Mouse (Mus musculus): ENCODE measurements around the gene Gm2075. TPM values are rescaled to one million over a fixed set of nuclear protein-coding genes. Genes with fewer than 3 reads are reported as not detected.
"Not testable (repeated sequence)": the region's sequence is repeated elsewhere in the genome, so short reads cannot be mapped to it uniquely, and the experiment has no call there.

Gm2075 gene
- not detected in 2 replicates for polyA plus RNA-seq (2014; fragmentation: Nextera tagmentation; extraction: Ambion mirVana)

DNA sequence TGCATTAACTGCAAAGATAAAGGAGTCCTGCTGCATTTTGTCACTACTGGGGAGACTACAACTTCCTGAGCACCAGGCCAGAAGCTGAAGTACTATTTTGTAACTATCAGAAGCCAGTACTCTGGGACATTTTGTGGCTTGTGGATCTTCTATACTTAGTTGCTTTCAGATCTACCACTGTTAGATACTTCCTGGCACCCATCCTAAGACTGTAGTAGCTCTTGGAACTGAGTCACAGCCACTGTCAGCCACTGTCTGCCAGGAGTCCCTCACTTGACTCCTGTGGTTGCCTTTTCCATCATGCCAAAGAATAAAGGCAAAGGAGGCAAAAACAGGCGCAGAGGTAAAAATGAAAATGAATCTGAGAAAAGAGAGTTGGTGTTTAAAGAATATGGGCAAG lies at the start of gene Gm2075:
Gene Gm2075 (plus strand): TSS at position 301 of the 400 bp plus-strand sequence.
- no CpG with 5 or more reads among the region's 1 CpGs for WGBS (ENCODE audit: insufficient replicate concordance)
- not testable (repeated sequence) for H3K4me3 ChIP-seq (ENCODE audit: low read depth, low read length); H3K9me3 ChIP-seq (replicated peaks; ENCODE audit: control insufficient read depth, low read length); H3K27me3 ChIP-seq (ENCODE audit: control insufficient read depth, insufficient read depth, low read length); H3K36me3 ChIP-seq (ENCODE audit: control insufficient read depth, insufficient read depth, low read length); H3K4me1 ChIP-seq (ENCODE audit: control insufficient read depth, insufficient read depth, low read length); ATAC-seq (replicated peaks; ENCODE audit: insufficient number of reproducible peaks, low FRiP score, low TSS enrichment); H3K9ac ChIP-seq (ENCODE audit: low read depth, low read length); H3K27ac ChIP-seq (ENCODE audit: low read depth, low read length); H3K4me2 ChIP-seq

DNA sequence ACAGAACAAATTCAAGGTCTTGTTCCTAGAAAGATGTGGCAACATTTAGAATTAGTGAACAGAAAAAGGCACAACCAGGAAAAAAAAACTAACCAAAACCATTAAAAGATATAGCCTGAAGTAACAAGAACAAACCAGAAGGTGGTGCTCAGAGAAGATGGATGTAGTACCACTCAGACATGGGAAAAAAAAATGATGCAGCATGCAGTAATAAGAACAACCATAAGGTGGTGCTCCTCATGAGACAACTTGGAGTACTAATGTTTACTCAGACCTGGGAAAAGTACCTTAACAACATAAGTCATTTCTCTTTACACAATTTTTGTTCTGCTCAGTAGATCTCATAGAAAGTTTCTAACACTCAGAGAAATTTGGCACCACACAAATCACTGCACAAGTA lies 27.6 kb upstream of the Gm2075 start:
- not testable (repeated sequence) for H3K27ac ChIP-seq (ENCODE audit: low read depth, low read length); H3K4me2 ChIP-seq; H3K4me3 ChIP-seq (ENCODE audit: low read depth, low read length); H3K4me1 ChIP-seq (ENCODE audit: control insufficient read depth, insufficient read depth, low read length); H3K9me3 ChIP-seq (replicated peaks; ENCODE audit: control insufficient read depth, low read length); H3K36me3 ChIP-seq (ENCODE audit: control insufficient read depth, insufficient read depth, low read length); ATAC-seq (replicated peaks; ENCODE audit: insufficient number of reproducible peaks, low FRiP score, low TSS enrichment); H3K27me3 ChIP-seq (ENCODE audit: control insufficient read depth, insufficient read depth, low read length); H3K9ac ChIP-seq (ENCODE audit: low read depth, low read length)

DNA sequence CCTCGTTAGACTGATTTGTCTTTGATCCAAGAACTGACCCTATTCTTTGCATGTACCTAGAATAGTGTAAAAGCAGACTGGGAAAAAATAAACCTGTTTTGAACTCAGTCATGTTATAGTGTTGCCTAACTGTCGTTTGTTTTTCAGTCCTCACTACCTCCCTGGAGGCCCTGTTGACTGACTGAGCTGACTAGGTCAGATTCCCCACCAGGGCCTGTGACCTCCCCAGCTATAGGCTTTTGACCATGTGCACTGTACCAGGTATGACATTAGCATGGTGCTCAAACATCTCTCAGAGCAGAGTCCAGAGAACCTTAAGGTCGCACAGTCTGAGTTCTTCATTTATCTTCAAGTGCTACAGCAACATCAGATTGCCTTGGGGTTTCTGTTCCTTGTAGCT lies 7.5 kb upstream of the Gm2075 start:
- H3K9ac ChIP-seq (ENCODE audit: low read depth, low read length); H3K4me1 ChIP-seq (ENCODE audit: control insufficient read depth, insufficient read depth, low read length); H3K27me3 ChIP-seq (ENCODE audit: control insufficient read depth, insufficient read depth, low read length); H3K27ac ChIP-seq (ENCODE audit: low read depth, low read length); H3K4me2 ChIP-seq; H3K36me3 ChIP-seq (ENCODE audit: control insufficient read depth, insufficient read depth, low read length); H3K4me3 ChIP-seq (ENCODE audit: low read depth, low read length); ATAC-seq (replicated peaks; ENCODE audit: insufficient number of reproducible peaks, low FRiP score, low TSS enrichment); H3K9me3 ChIP-seq (replicated peaks; ENCODE audit: control insufficient read depth, low read length): not testable (repeated sequence)
- WGBS (ENCODE audit: insufficient replicate concordance): 55% methylated on average over 3 of the region's 3 CpGs

DNA sequence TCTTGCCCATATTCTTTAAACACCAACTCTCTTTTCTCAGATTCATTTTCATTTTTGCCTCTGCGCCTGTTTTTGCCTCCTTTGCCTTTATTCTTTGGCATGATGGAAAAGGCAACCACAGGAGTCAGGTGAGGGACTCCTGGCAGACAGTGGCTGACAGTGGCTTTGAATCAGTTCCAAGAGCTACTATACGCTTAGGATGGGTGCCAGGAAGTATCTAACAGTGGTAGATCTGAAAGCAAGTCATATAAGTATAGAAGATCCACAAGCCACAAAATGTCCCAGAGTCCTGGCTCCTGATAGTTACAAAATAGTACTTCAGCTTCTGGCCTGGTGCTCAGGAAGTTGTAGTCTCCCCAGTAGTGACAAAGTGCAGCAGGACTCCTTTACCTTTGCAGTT lies 7.0 kb downstream of the Gm2075 start, which contains the start of gene Gm6803:
Gene Gm6803 (minus strand): TSS at position 101 of the 400 bp plus-strand sequence.
- H3K27me3 ChIP-seq (ENCODE audit: control insufficient read depth, insufficient read depth, low read length); H3K4me3 ChIP-seq (ENCODE audit: low read depth, low read length); H3K9me3 ChIP-seq (replicated peaks; ENCODE audit: control insufficient read depth, low read length); H3K4me2 ChIP-seq; ATAC-seq (replicated peaks; ENCODE audit: insufficient number of reproducible peaks, low FRiP score, low TSS enrichment); H3K36me3 ChIP-seq (ENCODE audit: control insufficient read depth, insufficient read depth, low read length); H3K27ac ChIP-seq (ENCODE audit: low read depth, low read length); H3K9ac ChIP-seq (ENCODE audit: low read depth, low read length); H3K4me1 ChIP-seq (ENCODE audit: control insufficient read depth, insufficient read depth, low read length): not testable (repeated sequence)
- 73% methylated on average over 2 of the region's 2 CpGs for WGBS (ENCODE audit: insufficient replicate concordance)

DNA sequence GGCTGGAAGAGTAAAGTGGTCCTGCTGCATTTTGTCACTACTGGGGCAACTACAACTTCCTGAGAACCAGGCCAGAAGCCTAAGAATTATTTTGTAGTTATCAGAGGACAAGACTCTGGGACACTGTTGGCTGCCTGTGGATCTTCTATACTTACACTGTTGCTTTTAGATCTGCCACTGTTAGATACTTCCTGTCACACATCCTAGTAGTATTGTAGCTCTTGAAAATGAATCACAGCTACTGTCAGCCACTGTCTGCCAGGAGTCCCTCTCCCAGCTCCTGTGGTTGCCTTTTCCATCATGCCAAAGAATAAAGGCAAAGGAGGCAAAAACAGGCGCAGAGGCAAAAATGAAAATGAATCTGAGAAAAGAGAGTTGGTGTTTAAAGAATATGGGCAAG lies 15.1 kb downstream of the Gm2075 start, which contains the start of gene Gm2056:
Gene Gm2056 (plus strand): TSS at position 301 of the 400 bp plus-strand sequence.
- whole genome bisulfite sequencing (ENCODE audit: insufficient replicate concordance): 67% methylated on average over 1 of the region's 1 CpGs
- not testable (repeated sequence) for ATAC-seq (replicated peaks; ENCODE audit: insufficient number of reproducible peaks, low FRiP score, low TSS enrichment); H3K27me3 ChIP-seq (ENCODE audit: control insufficient read depth, insufficient read depth, low read length); H3K9ac ChIP-seq (ENCODE audit: low read depth, low read length); H3K36me3 ChIP-seq (ENCODE audit: control insufficient read depth, insufficient read depth, low read length); H3K27ac ChIP-seq (ENCODE audit: low read depth, low read length); H3K4me2 ChIP-seq; H3K4me1 ChIP-seq (ENCODE audit: control insufficient read depth, insufficient read depth, low read length); H3K4me3 ChIP-seq (ENCODE audit: low read depth, low read length); H3K9me3 ChIP-seq (replicated peaks; ENCODE audit: control insufficient read depth, low read length)

DNA sequence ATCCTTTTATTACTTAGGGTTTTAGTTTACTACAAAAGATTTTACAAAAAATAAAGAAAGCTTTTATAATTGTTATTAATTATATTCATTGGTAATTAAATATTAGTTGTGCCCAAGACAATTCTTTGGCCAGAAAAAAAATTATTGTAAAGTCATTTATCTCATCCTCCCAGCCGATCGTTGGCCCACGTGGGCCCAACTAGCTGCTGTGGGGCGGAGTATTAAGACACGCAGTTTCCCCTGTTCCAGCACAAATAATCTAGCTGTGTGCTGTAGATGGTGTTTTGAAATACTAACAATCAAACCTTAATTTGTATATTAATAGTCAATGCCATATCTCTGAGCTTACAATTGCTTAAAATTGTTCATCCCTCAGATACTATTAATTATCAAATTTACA lies 20.6 kb downstream of the Gm2075 start:
- H3K4me2 ChIP-seq; H3K4me3 ChIP-seq (ENCODE audit: low read depth, low read length); H3K4me1 ChIP-seq (ENCODE audit: control insufficient read depth, insufficient read depth, low read length); H3K9ac ChIP-seq (ENCODE audit: low read depth, low read length); H3K36me3 ChIP-seq (ENCODE audit: control insufficient read depth, insufficient read depth, low read length); H3K27ac ChIP-seq (ENCODE audit: low read depth, low read length); ATAC-seq (replicated peaks; ENCODE audit: insufficient number of reproducible peaks, low FRiP score, low TSS enrichment); H3K27me3 ChIP-seq (ENCODE audit: control insufficient read depth, insufficient read depth, low read length); H3K9me3 ChIP-seq (replicated peaks; ENCODE audit: control insufficient read depth, low read length): not testable (repeated sequence)
- 90% methylated on average over 5 of the region's 5 CpGs for WGBS (ENCODE audit: insufficient replicate concordance)

DNA sequence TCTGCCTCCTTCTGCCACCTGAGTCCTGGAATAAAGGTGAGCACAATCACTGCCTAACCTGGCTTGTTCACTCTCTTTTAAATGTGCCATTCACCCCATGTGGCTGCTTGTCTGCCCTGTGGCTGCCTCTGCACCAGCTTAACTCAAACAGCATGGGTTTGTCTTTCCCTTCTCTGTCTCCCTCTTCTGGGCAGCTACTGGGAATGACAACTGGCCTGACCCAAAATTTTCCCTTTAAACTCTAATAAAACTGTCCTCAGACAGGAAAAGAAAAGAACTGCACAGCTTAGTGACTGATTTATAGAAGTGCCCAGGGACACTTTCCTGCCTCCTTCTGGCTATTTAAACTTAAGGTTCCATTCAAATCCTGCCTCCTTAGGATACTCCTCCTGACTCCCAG lies 27.4 kb downstream of the Gm2075 start:
- not testable (repeated sequence) for H3K4me1 ChIP-seq (ENCODE audit: control insufficient read depth, insufficient read depth, low read length); H3K36me3 ChIP-seq (ENCODE audit: control insufficient read depth, insufficient read depth, low read length); H3K4me3 ChIP-seq (ENCODE audit: low read depth, low read length); H3K9ac ChIP-seq (ENCODE audit: low read depth, low read length); H3K9me3 ChIP-seq (replicated peaks; ENCODE audit: control insufficient read depth, low read length); H3K27me3 ChIP-seq (ENCODE audit: control insufficient read depth, insufficient read depth, low read length); H3K27ac ChIP-seq (ENCODE audit: low read depth, low read length); ATAC-seq (replicated peaks; ENCODE audit: insufficient number of reproducible peaks, low FRiP score, low TSS enrichment); H3K4me2 ChIP-seq

DNA sequence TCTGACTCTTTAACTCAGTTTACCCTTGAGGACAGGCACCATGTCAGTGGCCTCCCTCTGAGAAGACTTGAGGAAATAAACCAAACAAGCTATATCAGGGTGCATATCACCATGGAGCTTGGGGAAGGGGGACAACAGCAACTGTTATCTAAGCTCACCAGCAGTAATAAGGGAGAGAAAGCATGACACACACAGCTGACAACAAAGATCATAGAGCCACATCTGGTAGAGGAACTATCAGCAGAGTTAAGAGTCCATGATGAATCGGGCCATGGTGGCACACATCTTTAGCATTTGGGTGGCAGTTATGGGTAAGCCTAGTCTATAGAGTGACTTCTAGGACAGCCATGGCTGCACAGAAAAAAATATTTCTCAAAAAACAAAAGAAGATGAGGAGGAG lies 28.1 kb downstream of the Gm2075 start:
- 84% methylated on average over 1 of the region's 1 CpGs for WGBS (ENCODE audit: insufficient replicate concordance)
- not testable (repeated sequence) for H3K4me1 ChIP-seq (ENCODE audit: control insufficient read depth, insufficient read depth, low read length); H3K9me3 ChIP-seq (replicated peaks; ENCODE audit: control insufficient read depth, low read length); H3K36me3 ChIP-seq (ENCODE audit: control insufficient read depth, insufficient read depth, low read length); H3K27me3 ChIP-seq (ENCODE audit: control insufficient read depth, insufficient read depth, low read length); H3K4me2 ChIP-seq; H3K9ac ChIP-seq (ENCODE audit: low read depth, low read length); ATAC-seq (replicated peaks; ENCODE audit: insufficient number of reproducible peaks, low FRiP score, low TSS enrichment); H3K4me3 ChIP-seq (ENCODE audit: low read depth, low read length); H3K27ac ChIP-seq (ENCODE audit: low read depth, low read length)

DNA sequence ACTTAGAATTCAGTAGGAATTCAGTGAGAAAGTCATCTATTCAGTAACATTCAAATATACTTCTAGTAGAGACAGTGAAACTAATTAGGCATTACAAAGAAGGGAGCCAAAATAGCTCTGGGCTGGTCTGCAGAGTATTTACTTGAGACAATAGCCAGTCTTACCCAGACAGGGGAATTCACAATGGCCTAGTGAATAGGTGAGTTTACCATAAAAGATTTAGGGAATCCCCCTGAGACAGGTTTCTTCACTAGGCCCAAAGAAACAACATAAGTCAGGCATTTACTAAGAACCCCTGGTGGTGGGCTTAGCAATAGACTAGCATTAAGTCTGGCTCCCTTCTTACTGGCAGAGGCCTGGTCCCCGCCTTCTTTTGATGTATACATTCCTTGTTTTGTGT lies 33.6 kb downstream of the Gm2075 start:
- H3K36me3 ChIP-seq (ENCODE audit: control insufficient read depth, insufficient read depth, low read length); H3K27ac ChIP-seq (ENCODE audit: low read depth, low read length); H3K4me1 ChIP-seq (ENCODE audit: control insufficient read depth, insufficient read depth, low read length); H3K9ac ChIP-seq (ENCODE audit: low read depth, low read length); H3K9me3 ChIP-seq (replicated peaks; ENCODE audit: control insufficient read depth, low read length); H3K27me3 ChIP-seq (ENCODE audit: control insufficient read depth, insufficient read depth, low read length); H3K4me2 ChIP-seq; ATAC-seq (replicated peaks; ENCODE audit: insufficient number of reproducible peaks, low FRiP score, low TSS enrichment); H3K4me3 ChIP-seq (ENCODE audit: low read depth, low read length): not testable (repeated sequence)
- 46% methylated on average over 1 of the region's 1 CpGs for WGBS (ENCODE audit: insufficient replicate concordance)
